9 mouse cellular contexts compared by ENCODE assay signal in the genomic region with DNA sequence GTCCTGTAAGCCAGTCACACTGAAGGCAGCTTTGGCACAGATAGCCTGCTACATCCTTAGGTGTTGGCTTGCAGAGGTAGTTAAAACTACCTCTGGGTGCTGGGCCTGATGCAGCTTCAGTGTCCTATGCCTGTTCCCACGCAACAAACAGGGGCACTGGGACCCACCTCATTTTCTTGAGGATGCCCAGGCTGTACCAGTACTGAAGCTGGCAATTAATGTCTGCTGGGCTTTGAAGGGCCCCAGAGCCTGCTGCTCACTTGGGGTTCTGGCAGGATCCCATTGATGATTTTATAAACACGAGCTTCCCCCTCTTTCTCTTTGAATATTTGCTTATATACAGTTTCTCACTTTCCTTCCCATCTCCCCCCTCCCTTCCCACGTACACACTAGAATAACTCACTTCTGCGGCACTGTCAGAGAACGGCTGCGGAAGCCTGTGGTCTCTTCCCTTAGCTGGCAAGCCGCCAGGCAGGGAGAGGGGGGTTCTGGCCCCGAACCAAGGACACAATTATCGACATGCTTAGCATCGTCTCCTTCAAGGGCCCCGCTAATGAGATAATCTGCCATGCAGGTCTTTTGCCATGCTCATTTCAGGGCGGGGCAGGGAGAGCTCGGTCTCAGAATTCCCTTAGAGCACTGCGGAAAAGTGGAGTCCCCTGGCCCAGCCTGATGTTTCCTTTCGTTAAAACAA.
DNase-seq lines count a peak whose midpoint lies in the region; ATAC-seq lines count a peak whose summit lies in the region.
"Had no signal": no experiment of that assay in that cellular context is flagged by ENCODE, and none has a peak within 500 bp of the region (broad histone marks: within the 10 kb centered on the region; RNA-seq: fewer than 3 reads in every experiment).

No protein-coding gene starts in this region.

- H3K27ac ChIP-seq in heart, embryonic 13.5 days (replicated peaks): no peak overlapping the region
- H3K27ac ChIP-seq in heart, embryonic 12.5 days (ENCODE audit: poor library complexity, severe bottlenecking): no peak overlapping the region
- H3K27ac ChIP-seq in midbrain, embryonic 12.5 days (replicated peaks): no peak overlapping the region

- 0 out of 2 replicates have a peak overlapping the region, but pooled peaks have one; percentile 22 for H3K4me2 ChIP-seq in heart, embryonic 13.5 days
- no peak overlapping the region for H3K4me2 ChIP-seq in heart, embryonic 12.5 days
- H3K4me2 ChIP-seq in midbrain, embryonic 12.5 days (replicated peaks): no peak overlapping the region

- no peak for ATAC-seq in heart, embryonic 13.5 days (ENCODE audit: extremely low read depth, insufficient number of reproducible peaks, low FRiP score, low TSS enrichment)
- no peak for ATAC-seq in heart, embryonic 12.5 days (ENCODE audit: insufficient number of reproducible peaks, low FRiP score)
- 0 out of 2 replicates have a peak, but pooled peaks have one; percentile 30 for ATAC-seq in midbrain, embryonic 12.5 days (ENCODE audit: low FRiP score, low read depth)
- no peak for ATAC-seq in megakaryocyte-erythroid progenitor cell, adult 5-6 weeks (replicated peaks; ENCODE audit: low FRiP score, low TSS enrichment, poor library complexity, severe bottlenecking)

- DNase-seq in brain, adult 2 months (ENCODE audit: low read depth, low spot score): peak; percentile 48
- DNase-seq in frontal cortex, postnatal 14 days (ENCODE audit: low spot score in 2 of 2): peak; percentile 59 to 60
- DNase-seq in kidney, adult 8-10 months: no peak
- DNase-seq in embryo, embryonic 11 days: no peak
- DNase-seq: thymus, postnatal 25 days had no signal

- no peak overlapping the region for H3K9ac ChIP-seq in heart, embryonic 13.5 days
- no peak overlapping the region for H3K9ac ChIP-seq in heart, embryonic 12.5 days
- H3K9ac ChIP-seq in midbrain, embryonic 12.5 days (replicated peaks): no peak overlapping the region

- no peaks in the 10 kb centered on the region for H3K9me3 ChIP-seq in heart, embryonic 13.5 days
- H3K9me3 ChIP-seq in heart, embryonic 12.5 days (replicated peaks): no peaks in the 10 kb centered on the region
- no peaks in the 10 kb centered on the region for H3K9me3 ChIP-seq in midbrain, embryonic 12.5 days

- H3K4me3 ChIP-seq in heart, embryonic 13.5 days: no peak overlapping the region
- H3K4me3 ChIP-seq in heart, embryonic 12.5 days: no peak overlapping the region
- H3K4me3 ChIP-seq in midbrain, embryonic 12.5 days: no peak overlapping the region

- WGBS in heart, embryonic 13.5 days: 38% methylated on average over 15 of the region's 15 CpGs
- WGBS in heart, embryonic 12.5 days: 42% methylated on average over 15 of the region's 15 CpGs
- 53% methylated on average over 15 of the region's 15 CpGs for WGBS in midbrain, embryonic 12.5 days

- H3K36me3 ChIP-seq in heart, embryonic 13.5 days: no peaks in the 10 kb centered on the region
- H3K36me3 ChIP-seq in heart, embryonic 12.5 days: no peaks in the 10 kb centered on the region
- H3K36me3 ChIP-seq in midbrain, embryonic 12.5 days: no peaks in the 10 kb centered on the region

- peaks cover 15% of the 10 kb centered on the region; the same call in 1 of the 2 replicates for H3K27me3 ChIP-seq in heart, embryonic 13.5 days (replicated peaks)
- H3K27me3 ChIP-seq in heart, embryonic 12.5 days (replicated peaks): no peaks in the 10 kb centered on the region
- no peaks in the 10 kb centered on the region for H3K27me3 ChIP-seq in midbrain, embryonic 12.5 days

- peaks cover 6% of the 10 kb centered on the region for H3K4me1 ChIP-seq in heart, embryonic 13.5 days
- H3K4me1 ChIP-seq in heart, embryonic 12.5 days (replicated peaks): peaks cover 7% of the 10 kb centered on the region; the same call in 1 of the 2 replicates
- peaks cover 9% of the 10 kb centered on the region for H3K4me1 ChIP-seq in midbrain, embryonic 12.5 days

Comparison
In these comparisons a context has a peak if more than half of its experiments do, and no peak if none do; other contexts are left out.
1. DNase-seq: peak in brain, adult 2 months (single experiment) and frontal cortex, postnatal 14 days (2 of 2); none in kidney, adult 8-10 months (0 of 2) and embryo, embryonic 11 days (single experiment).